Mouse (Mus musculus) bone marrow, adult 2 months (tissue): Measurements from ENCODE around the gene Chrna1.

ENCODE experiments used
- CTCF ChIP-seq: fragments of 200-500 bp; IDR thresholded peaks from 2 replicates; pipeline ENCODE4 v1.5.1; 2011; ENCODE audit warnings: low read length, control low read depth; ENCODE audit not compliant: control insufficient read depth, insufficient read depth
- POLR2A ChIP-seq: fragments of 200-500 bp; IDR thresholded peaks from 2 replicates; pipeline ENCODE4 v1.6.1; 2011; ENCODE audit warnings: low read depth, mild to moderate bottlenecking, control low read depth, low read length, borderline replicate concordance; ENCODE audit not compliant: control insufficient read depth

GRCm38 (mm10) chr2:73521737-73522136 is 58.4 kb downstream of the Chrna1 start:
- TF ChIP-seq POLR2A (no peak), CTCF (no peak)
